Mouse (Mus musculus): Measurements from ENCODE around the gene H2-Q1. TPM values are rescaled to one million over a fixed set of nuclear protein-coding genes. Genes with fewer than 3 reads are reported as not detected.
"Not testable (repeated sequence)": the region's sequence is repeated elsewhere in the genome, so short reads cannot be mapped to it uniquely, and the experiment has no call there.

The H2-Q1 gene
- polyA plus RNA-seq, 1 experiment from 2014 or later: not detected

GRCm38 (mm10) chr17:35295796-35296195 lies 24.4 kb upstream of the H2-Q1 start:
- WGBS: 5% methylated on average over 5 of the region's 5 CpGs
- H3K9me3 ChIP-seq (ENCODE audit: control insufficient read depth, low read length); H3K36me3 ChIP-seq (ENCODE audit: control insufficient read depth, insufficient read depth, low read length); ATAC-seq (ENCODE audit: insufficient read depth, low FRiP score, low TSS enrichment); H3K9ac ChIP-seq (ENCODE audit: low read length); H3K4me2 ChIP-seq (ENCODE audit: low read depth); H3K4me3 ChIP-seq (ENCODE audit: low read depth, low read length); H3K27me3 ChIP-seq (ENCODE audit: control insufficient read depth, insufficient read depth, low read length); H3K27ac ChIP-seq (ENCODE audit: low read depth, low read length); H3K4me1 ChIP-seq (ENCODE audit: control insufficient read depth, insufficient read depth, low read length): not testable (repeated sequence)
- DNase-seq (ENCODE audit: low spot score): peak; percentile 38

- 88% methylated on average over 7 of the region's 7 CpGs for WGBS
- not testable (repeated sequence) for H3K9ac ChIP-seq (ENCODE audit: low read length); H3K4me1 ChIP-seq (ENCODE audit: control insufficient read depth, insufficient read depth, low read length); H3K27ac ChIP-seq (ENCODE audit: low read depth, low read length); H3K36me3 ChIP-seq (ENCODE audit: control insufficient read depth, insufficient read depth, low read length); ATAC-seq (ENCODE audit: insufficient read depth, low FRiP score, low TSS enrichment); H3K4me3 ChIP-seq (ENCODE audit: low read depth, low read length); H3K4me2 ChIP-seq (ENCODE audit: low read depth); H3K9me3 ChIP-seq (ENCODE audit: control insufficient read depth, low read length); DNase-seq (ENCODE audit: low spot score); H3K27me3 ChIP-seq (ENCODE audit: control insufficient read depth, insufficient read depth, low read length)
Observed at GRCm38 (mm10) chr17:35300261-35300945, 19.8 kb upstream of the H2-Q1 start.

- 26% methylated on average over 13 of the region's 13 CpGs for WGBS
- Histone ChIP-seq H3K4me3 (ENCODE audit: low read depth, low read length) (no peak overlapping the region), H3K27ac (ENCODE audit: low read depth, low read length) (no peak overlapping the region), H3K4me1 (ENCODE audit: control insufficient read depth, insufficient read depth, low read length) (no peaks in the 10 kb centered on the region), H3K36me3 (ENCODE audit: control insufficient read depth, insufficient read depth, low read length) (no peaks in the 10 kb centered on the region), H3K27me3 (ENCODE audit: control insufficient read depth, insufficient read depth, low read length) (no peaks in the 10 kb centered on the region), H3K9ac (ENCODE audit: low read length) (no peak overlapping the region), H3K9me3 (ENCODE audit: control insufficient read depth, low read length) (no peaks in the 10 kb centered on the region), H3K4me2 (ENCODE audit: low read depth) (no peak overlapping the region)
- DNase-seq (ENCODE audit: low spot score): peak; percentile 85
- no peak for ATAC-seq (ENCODE audit: insufficient read depth, low FRiP score, low TSS enrichment)
Observed at GRCm38 (mm10) chr17:35301645-35302258, 18.5 kb upstream of the H2-Q1 start.

- H3K36me3 ChIP-seq (ENCODE audit: control insufficient read depth, insufficient read depth, low read length): no peaks in the 10 kb centered on the region
- H3K27me3 ChIP-seq (ENCODE audit: control insufficient read depth, insufficient read depth, low read length): no peaks in the 10 kb centered on the region
- 86% methylated on average over 2 of the region's 2 CpGs for WGBS
- H3K27ac ChIP-seq (ENCODE audit: low read depth, low read length): no peak overlapping the region
- H3K9me3 ChIP-seq (ENCODE audit: control insufficient read depth, low read length): no peaks in the 10 kb centered on the region
- DNase-seq (ENCODE audit: low spot score) (no peak), ATAC-seq (ENCODE audit: insufficient read depth, low FRiP score, low TSS enrichment) (no peak)
- H3K4me2 ChIP-seq (ENCODE audit: low read depth): no peak overlapping the region
- H3K4me1 ChIP-seq (ENCODE audit: control insufficient read depth, insufficient read depth, low read length): no peaks in the 10 kb centered on the region
- H3K9ac ChIP-seq (ENCODE audit: low read length): no peak overlapping the region
- no peak overlapping the region for H3K4me3 ChIP-seq (ENCODE audit: low read depth, low read length)
Observed at GRCm38 (mm10) chr17:35303271-35303670, 16.9 kb upstream of the H2-Q1 start.

- DNase-seq (ENCODE audit: low spot score) (no peak), ATAC-seq (ENCODE audit: insufficient read depth, low FRiP score, low TSS enrichment) (no peak)
- Histone ChIP-seq H3K4me1 (ENCODE audit: control insufficient read depth, insufficient read depth, low read length) (no peaks in the 10 kb centered on the region), H3K4me3 (ENCODE audit: low read depth, low read length) (no peak overlapping the region), H3K27me3 (ENCODE audit: control insufficient read depth, insufficient read depth, low read length) (no peaks in the 10 kb centered on the region), H3K27ac (ENCODE audit: low read depth, low read length) (no peak overlapping the region), H3K4me2 (ENCODE audit: low read depth) (no peak overlapping the region), H3K9me3 (ENCODE audit: control insufficient read depth, low read length) (no peaks in the 10 kb centered on the region), H3K9ac (ENCODE audit: low read length) (no peak overlapping the region), H3K36me3 (ENCODE audit: control insufficient read depth, insufficient read depth, low read length) (no peaks in the 10 kb centered on the region)
- 85% methylated on average over 10 of the region's 10 CpGs for WGBS
Observed at GRCm38 (mm10) chr17:35303756-35304350, 16.4 kb upstream of the H2-Q1 start.

GRCm38 (mm10) chr17:35304478-35304877 lies 15.7 kb upstream of the H2-Q1 start:
- Histone ChIP-seq H3K36me3 (ENCODE audit: control insufficient read depth, insufficient read depth, low read length) (no peaks in the 10 kb centered on the region), H3K27me3 (ENCODE audit: control insufficient read depth, insufficient read depth, low read length) (no peaks in the 10 kb centered on the region), H3K9me3 (ENCODE audit: control insufficient read depth, low read length) (no peaks in the 10 kb centered on the region), H3K9ac (ENCODE audit: low read length) (no peak overlapping the region), H3K27ac (ENCODE audit: low read depth, low read length) (no peak overlapping the region), H3K4me2 (ENCODE audit: low read depth) (no peak overlapping the region), H3K4me1 (ENCODE audit: control insufficient read depth, insufficient read depth, low read length) (no peaks in the 10 kb centered on the region), H3K4me3 (ENCODE audit: low read depth, low read length) (no peak overlapping the region)
- ATAC-seq (ENCODE audit: insufficient read depth, low FRiP score, low TSS enrichment): no peak
- WGBS: 73% methylated on average over 6 of the region's 6 CpGs
- no peak for DNase-seq (ENCODE audit: low spot score)

- H3K4me2 ChIP-seq (ENCODE audit: low read depth); DNase-seq (ENCODE audit: low spot score); H3K4me3 ChIP-seq (ENCODE audit: low read depth, low read length); H3K4me1 ChIP-seq (ENCODE audit: control insufficient read depth, insufficient read depth, low read length); H3K27me3 ChIP-seq (ENCODE audit: control insufficient read depth, insufficient read depth, low read length); ATAC-seq (ENCODE audit: insufficient read depth, low FRiP score, low TSS enrichment); H3K9me3 ChIP-seq (ENCODE audit: control insufficient read depth, low read length); H3K27ac ChIP-seq (ENCODE audit: low read depth, low read length); H3K9ac ChIP-seq (ENCODE audit: low read length); H3K36me3 ChIP-seq (ENCODE audit: control insufficient read depth, insufficient read depth, low read length): not testable (repeated sequence)
- 81% methylated on average over 8 of the region's 8 CpGs for WGBS
Observed at GRCm38 (mm10) chr17:35304921-35305320, 15.3 kb upstream of the H2-Q1 start.

GRCm38 (mm10) chr17:35318671-35319070 lies 1.5 kb upstream of the H2-Q1 start:
- Histone ChIP-seq H3K27me3 (ENCODE audit: control insufficient read depth, insufficient read depth, low read length) (peaks cover 20% of the 10 kb centered on the region), H3K4me3 (ENCODE audit: low read depth, low read length) (no peak overlapping the region), H3K9me3 (ENCODE audit: control insufficient read depth, low read length) (no peaks in the 10 kb centered on the region), H3K4me2 (ENCODE audit: low read depth) (no peak overlapping the region), H3K36me3 (ENCODE audit: control insufficient read depth, insufficient read depth, low read length) (no peaks in the 10 kb centered on the region), H3K4me1 (ENCODE audit: control insufficient read depth, insufficient read depth, low read length) (0 out of 2 replicates have a peak, but pooled peaks cover 3% of the 10 kb centered on the region), H3K9ac (ENCODE audit: low read length) (no peak overlapping the region), H3K27ac (ENCODE audit: low read depth, low read length) (no peak overlapping the region)
- DNase-seq (ENCODE audit: low spot score): no peak
- ATAC-seq (ENCODE audit: insufficient read depth, low FRiP score, low TSS enrichment): no peak

- not testable (repeated sequence) for ATAC-seq (ENCODE audit: insufficient read depth, low FRiP score, low TSS enrichment); H3K27ac ChIP-seq (ENCODE audit: low read depth, low read length); H3K9ac ChIP-seq (ENCODE audit: low read length); H3K4me1 ChIP-seq (ENCODE audit: control insufficient read depth, insufficient read depth, low read length); H3K4me2 ChIP-seq (ENCODE audit: low read depth); DNase-seq (ENCODE audit: low spot score); H3K9me3 ChIP-seq (ENCODE audit: control insufficient read depth, low read length); H3K4me3 ChIP-seq (ENCODE audit: low read depth, low read length); H3K36me3 ChIP-seq (ENCODE audit: control insufficient read depth, insufficient read depth, low read length)
- peaks cover 12% of the 10 kb centered on the region for H3K27me3 ChIP-seq (ENCODE audit: control insufficient read depth, insufficient read depth, low read length)
- WGBS: 42% methylated on average over 1 of the region's 1 CpGs
Observed at GRCm38 (mm10) chr17:35325124-35325523, 4.9 kb downstream of the H2-Q1 start.

Measured in neural tube, embryonic 11.5 days (tissue).